Mouse (Mus musculus) adipocyte (in vitro differentiated cells): ENCODE measurements around the gene Nxnl1.

ENCODE experiments used
- DNase-seq: peaks from one replicate; pipeline ENCODE4 v3.0.0-alpha.2; 2016; ENCODE audit warnings: low spot score

The Nxnl1 gene

GRCm38 (mm10) chr8:71580201-71580600 is 13.8 kb upstream of the Nxnl1 start:
- DNase-seq, result no peak

GRCm38 (mm10) chr8:71579476-71579875 is 13.1 kb upstream of the Nxnl1 start:
- DNase-seq, result no peak

DNA sequence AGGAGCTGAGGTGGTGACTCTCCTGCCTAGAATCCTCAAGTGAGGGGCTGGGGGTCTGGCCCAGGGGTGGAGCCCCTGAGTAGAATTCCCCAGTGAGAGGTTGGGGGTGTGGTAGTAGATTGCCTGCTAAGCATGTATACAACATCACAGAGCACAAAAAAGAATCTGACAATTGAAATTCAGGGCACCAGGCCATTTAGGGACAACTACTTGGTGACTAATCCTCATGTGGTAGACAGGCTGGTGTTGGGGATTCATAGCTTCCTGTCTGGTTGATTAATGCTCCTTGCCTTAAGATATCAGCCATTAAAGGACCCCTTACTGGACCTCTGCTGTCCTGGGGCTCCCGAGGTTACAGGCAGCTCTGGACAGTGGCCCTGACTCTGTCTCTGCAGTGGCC is 12.6 kb upstream of the Nxnl1 start:
- DNase-seq, result no peak

DNA sequence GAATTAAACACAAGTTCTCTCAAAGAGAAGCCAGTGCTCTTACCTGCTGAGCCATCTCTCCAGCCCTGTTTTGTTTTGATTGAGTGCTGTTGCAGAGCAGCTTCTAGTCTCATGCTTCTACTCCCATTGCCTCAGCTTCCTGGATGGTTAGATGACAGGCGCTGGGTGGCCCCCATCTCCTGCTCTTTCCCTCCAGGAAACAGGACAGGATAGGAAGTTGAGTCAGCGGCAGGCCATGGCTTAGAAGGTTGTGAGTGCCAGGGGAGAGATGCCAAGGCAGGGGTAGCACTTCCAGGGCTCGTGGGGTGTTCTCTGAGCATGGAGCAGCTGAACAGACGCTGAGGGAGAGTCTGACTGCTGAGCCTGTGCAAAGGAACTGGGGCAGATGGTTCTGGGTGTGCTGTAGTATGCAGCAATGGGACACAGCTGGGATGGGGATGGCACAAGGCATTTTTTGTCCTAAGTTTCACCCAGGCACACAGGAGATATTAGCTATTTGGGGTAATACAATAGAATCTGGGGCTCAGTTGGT is 11.5 kb upstream of the Nxnl1 start:
- no peak for DNase-seq

DNA sequence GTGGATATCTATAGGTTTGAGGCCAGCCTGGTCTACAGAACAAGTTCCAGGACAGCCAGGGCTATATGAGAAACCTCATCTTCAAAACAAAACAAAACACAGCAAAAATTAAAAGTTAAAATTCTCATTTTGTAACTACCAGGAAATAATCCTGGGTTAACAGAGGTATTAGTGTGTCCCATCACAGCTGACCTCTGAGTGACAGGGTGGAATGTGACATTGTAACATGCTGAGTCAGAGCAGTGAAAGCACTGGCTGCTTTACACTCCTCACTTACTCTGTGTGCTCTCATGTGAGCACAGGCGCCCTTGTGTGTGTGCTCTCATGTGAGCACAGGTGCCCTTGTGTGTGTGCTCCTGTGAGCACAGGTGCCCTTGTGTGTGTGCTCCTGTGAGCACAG is 8.6 kb upstream of the Nxnl1 start:
- DNase-seq, result no peak

GRCm38 (mm10) chr8:71574426-71574825 is 8.0 kb upstream of the Nxnl1 start:
- DNase-seq, result no peak

- DNase-seq, result peak; percentile 53
These were observed 6.6 kb upstream of the Nxnl1 start for GRCm38 (mm10) chr8:71572847-71573633.

DNA sequence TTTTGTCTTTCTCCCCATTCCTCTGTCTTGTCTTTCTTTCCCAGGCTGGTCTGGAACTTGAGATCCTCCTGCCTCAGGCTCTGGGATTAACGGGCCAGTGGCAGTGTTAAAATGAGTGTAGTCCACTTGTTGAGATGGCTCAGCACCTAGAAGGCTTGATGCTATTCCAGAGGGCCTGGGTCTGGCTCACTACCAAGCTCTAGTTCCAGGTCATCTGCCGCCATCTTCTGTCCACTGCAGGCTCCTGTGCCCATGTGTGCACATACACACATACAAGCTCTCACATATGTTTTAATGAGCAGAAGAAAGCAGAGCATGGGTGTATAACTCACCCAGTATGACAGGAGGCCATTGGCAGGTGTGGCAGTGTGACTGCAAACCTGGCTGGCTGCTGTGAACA is 5.7 kb upstream of the Nxnl1 start:
- DNase-seq, result no peak

GRCm38 (mm10) chr8:71570291-71570954 is 4.0 kb upstream of the Nxnl1 start:
- DNase-seq, result peak; percentile 94

DNA sequence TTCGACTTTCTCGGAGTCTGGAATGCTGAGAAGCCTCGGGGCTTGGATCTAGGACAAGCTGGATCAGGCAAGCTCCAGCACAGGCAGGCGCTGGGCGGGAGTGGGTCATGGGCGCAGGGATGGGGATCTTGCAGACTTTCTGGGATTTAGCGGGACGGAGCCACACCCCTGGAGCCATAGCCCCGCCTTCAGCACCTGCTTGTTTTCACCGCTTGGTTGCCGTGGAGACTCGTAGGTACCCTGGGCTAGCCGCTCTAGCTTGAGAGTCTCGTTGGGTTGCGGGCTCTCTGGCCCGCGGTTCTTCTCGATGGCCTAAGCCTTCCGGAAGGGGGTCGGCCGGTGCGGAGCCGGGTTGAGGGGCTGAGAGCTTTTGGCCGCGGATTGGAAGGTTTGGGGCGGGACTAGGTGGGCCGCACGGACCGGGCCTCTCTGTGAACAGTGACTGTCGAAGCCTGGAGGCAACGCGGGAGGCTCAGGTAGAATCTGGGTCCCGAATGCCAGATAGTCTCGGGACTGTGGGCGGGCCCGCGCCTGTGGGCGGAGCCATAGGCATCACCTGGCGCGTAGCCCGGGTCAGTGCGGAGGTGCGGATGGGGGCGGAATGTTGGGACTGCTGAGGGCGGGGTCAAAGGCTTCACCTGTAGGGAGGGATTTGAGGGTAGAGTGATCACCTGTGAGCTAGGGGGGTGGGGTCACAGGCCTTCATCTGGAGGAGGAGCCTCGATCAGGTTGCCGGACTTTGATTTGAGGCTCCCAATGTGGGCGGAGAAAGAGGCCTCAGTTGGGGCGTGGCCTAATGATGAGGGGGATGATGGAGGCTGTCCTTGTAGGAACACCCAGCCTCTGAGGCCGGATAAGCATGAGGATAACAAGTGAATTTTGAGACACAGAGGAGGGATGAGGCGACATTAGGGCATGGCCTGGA is 3.2 kb upstream of the Nxnl1 start:
- peak; percentile 80 for DNase-seq

GRCm38 (mm10) chr8:71568941-71569340 is 2.5 kb upstream of the Nxnl1 start:
- no peak for DNase-seq

DNA sequence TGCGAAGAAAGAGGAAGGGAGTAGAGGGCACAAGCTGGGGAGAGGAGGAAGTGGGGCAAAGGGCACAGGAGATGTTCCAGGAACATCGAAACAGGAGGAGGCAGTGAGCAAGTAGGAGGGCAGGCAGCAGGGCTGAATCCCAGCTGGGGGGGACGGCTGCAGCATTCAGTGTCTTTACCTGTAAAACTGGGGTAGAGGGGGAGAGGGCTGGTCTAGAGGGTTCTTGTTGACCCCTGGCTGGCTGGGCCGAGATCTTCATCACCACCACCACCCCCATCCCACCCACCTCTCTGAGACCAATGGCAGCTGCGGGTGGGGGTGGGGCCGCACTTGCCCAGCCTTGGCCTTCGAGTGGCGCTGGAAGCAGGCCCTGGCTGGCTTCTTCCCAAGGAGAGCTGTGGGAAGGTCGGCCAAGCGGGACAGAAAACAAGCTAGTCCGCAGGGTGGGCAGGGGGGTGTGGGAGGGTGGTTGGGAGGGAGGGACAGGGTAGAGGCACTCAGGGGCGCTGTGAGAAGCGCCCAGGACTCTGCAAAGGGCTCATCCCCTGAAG is 2.1 kb upstream of the Nxnl1 start, which contains the start of gene Slc27a1:
Slc27a1 (plus strand) TSS at position 496 of the 551 bp plus-strand sequence.
- peak; percentile 94 for DNase-seq

DNA sequence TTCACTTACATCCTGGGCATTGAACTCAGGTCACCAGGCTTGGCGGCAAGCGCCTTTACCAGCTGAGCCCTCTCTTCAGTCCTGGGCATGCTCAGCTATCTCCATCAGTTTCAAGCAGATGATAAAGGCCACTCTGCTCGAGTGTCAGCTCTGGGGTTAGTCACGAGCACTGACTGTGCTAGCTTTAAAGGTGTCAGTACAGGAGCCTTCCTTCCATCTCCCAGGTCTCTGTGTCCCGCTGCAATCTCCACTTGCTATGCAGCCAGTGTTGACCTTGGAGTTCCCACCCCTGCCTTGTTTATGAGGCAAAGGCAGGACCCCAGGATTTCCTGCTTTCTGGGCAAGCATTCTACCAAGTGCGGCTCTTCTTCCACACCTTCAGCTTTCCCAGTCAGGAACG is 1.2 kb upstream of the Nxnl1 start:
- DNase-seq, result no peak

DNA sequence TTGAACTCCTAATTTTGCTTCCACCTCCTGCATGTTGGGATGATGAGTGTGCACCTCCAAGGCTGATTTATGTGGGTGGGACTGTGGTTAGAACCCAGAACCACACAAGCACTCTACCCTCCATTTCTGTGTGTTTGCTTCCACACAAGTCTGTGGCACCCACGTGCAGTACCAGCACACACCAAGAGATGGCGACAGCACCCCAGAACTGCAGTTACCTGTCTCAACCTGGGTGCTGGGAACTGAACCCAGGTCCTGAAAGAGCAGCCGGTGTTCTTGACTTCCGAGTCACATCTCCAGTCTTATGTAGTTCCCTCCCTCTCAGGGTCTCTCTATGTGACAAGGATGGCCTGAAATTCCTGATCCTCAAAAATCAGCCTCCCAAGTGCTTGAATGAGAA is 2.4 kb downstream of the Nxnl1 start:
- DNase-seq, result no peak

DNA sequence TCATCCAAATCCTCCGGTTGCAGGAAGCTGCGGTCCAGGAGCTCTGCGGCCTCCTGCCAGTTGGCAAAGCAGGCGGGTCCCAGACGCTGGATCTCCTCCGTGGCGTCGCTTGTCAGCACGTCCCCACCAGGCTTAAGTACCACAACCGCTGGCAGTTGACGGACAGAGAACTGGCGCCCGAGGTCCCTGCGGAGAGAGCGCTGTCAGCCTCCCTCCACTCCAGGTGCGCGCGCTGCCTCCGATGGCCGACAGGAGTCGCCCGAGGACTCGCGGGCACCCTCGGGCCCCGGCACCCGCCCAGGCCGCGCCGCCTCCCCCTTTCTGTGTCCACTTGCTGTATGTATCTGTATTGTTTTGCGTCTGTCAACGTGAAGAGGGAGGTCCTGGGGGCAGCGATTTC is 3.6 kb downstream of the Nxnl1 start:
- DNase-seq, result no peak

DNA sequence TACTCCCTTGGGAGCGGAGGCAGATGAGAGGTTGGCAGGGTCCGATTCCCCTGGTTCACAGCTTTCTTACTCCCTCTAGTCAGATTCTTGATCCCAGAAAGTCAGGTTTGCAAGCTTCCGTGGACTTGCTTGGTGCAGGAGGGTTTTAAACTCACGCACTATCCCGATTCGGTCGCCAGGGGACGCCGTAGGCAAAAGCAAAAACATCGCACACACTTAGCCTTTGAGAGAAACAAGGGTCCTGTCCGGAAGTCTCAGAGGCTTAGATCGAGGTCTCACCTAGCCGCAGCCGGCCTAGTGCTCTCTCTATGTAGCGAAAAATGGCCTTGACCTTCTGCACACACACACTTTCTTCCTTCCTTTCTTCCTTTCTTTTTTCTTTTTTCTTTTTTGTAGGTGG is 5.0 kb downstream of the Nxnl1 start:
- DNase-seq, result peak; percentile 86

DNA sequence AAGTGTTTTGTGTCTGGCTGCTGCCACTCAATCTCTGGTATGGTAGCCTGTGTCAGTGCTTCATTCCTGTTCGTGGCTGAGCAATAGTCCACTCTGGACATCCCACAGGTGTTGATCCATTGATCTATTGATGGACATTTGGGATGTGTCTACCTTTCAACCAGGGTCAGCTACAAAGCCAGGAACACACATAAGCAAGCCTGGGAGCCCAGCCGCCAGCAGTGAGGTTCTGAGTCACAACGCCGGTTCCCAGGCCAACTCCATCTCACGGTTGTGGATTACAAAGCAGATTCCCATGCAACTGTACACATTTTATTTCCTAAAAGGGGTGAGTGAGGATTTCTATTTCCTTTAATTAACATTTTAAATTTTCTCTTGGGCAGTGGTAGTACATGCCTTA is 5.6 kb downstream of the Nxnl1 start:
- DNase-seq, result no peak

- DNase-seq, result no peak
These were observed 6.3 kb downstream of the Nxnl1 start for GRCm38 (mm10) chr8:71560071-71560470.

DNA sequence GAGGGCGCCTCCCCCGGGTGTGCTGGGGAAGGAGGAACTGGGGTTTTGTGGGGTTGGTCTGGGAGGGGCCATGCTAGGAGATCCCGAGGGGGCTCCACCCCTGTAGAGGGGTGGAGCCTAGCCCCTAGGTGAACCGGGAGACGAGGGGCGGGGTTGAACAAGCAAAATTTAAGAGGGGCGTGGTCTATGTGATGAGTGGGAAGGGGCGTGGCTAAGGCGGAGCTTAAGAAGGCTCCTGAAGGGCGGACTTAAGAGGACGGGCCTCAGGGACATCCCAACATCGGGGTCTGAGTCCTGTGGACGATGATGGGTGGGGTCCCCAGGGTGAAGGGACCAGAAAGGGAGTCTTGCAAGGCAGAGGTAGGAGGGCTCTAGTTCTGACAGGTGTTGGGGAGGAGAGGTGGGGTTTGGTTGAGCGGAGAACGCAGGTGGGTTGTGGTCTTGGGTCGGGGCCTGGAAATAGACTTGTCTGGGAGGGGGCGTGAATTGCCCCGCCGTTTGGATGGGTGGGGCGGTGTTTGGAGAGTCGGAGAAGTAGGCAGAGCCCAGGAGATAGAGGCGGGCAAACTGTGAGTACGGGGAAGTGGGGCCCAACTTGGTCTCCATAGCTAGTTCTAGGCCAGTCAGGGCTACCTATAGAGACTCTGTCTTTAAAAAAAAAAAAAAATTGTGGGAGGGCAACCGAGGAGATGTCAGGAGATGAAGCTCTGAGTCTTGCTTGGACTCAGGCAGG is 7.3 kb downstream of the Nxnl1 start:
- no peak for DNase-seq

GRCm38 (mm10) chr8:71558071-71558957 is 8.1 kb downstream of the Nxnl1 start, which contains the start of gene Tmem221:
Gene Tmem221 (minus strand): TSS chr8:71558871.
- no peak for DNase-seq
